Mouse (Mus musculus): ENCODE data around the gene Arhgef33.
"Not testable (repeated sequence)": the region's sequence is repeated elsewhere in the genome, so short reads cannot be mapped to it uniquely, and the experiment has no call there.

Arhgef33 gene

DNA sequence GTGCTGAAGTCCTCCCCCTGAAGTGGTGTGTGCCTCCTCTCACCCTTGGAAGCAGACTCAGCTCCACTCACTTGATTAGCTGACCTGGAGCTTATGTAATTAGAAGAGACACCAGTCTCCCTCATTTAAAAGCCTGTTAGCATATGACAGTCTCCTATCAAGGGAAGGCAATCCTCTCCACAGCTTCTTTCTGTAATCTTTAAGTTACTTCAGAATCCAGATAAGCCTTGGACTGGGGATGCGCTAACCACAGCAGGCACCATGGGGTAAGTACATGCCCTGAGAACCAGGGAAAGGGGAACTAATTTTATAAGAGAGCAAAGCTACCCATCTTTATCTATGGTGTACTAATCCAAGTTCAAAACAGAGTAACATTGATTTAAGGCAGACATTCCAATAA is at the start of gene Arhgef33:
TSS of gene Arhgef33 (plus strand) at position 157 of the 400 bp plus-strand sequence.
- no peak for DNase-seq (ENCODE audit: low read depth, low spot score)

DNA sequence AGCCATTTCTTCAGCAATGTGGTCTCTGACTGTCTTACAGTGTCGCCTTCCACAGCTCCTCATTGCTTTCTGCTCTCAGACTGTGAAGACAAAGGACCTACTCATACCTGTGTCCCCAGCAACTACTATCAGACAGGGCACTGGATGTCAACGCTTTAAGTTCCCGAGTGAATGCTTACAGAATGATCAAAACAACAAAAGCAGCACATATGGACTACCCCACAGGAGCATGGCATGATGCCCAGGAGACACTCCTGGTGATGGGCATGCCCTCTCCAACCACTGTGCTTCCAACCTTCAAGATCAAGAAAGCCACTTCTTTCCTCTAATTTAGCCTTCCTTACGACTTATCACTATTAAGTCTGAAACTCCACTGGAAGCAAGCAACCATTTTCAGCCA is 40.1 kb upstream of the Arhgef33 start:
- DNase-seq (ENCODE audit: low read depth, low spot score), result no peak

DNA sequence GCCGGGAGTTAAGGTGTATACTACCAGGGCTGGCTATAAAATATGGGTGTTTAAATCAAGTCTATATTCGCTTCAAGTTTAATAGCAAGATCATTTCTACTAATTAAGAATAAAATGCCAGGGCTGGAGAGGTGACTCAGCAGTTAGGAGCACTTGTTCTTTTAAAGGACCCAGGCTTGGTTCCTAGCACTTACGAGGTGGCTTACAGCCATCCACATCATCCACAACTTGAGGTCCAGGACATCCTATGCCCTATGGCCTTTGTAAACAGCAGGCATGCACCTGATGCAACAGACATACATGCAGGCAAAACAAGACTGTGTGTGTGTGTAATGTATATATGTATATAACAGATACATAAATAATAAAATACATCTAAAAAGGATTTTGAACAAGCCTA is 39.1 kb upstream of the Arhgef33 start:
- DNase-seq (ENCODE audit: low read depth, low spot score), result no peak

DNA sequence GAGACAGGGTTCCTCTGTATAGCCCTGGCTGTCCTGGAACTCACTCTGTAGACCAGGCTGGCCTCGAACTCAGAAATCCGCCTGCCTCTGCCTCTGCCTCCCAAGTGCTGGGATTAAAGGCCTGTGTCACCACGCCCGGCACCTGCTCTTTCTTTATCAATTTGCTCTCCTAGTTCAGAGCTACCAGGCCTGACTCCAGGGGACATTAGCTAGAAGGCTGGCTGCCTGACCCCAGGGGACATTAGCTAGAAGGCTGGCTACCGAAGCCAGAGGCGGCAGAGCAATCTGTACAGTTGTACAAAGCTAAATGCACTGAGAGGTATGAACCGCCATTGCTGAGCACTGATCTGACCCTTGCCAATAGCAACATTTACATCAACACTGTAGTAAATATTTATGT is 36.6 kb upstream of the Arhgef33 start:
- not testable (repeated sequence) for DNase-seq (ENCODE audit: low read depth, low spot score)

DNA sequence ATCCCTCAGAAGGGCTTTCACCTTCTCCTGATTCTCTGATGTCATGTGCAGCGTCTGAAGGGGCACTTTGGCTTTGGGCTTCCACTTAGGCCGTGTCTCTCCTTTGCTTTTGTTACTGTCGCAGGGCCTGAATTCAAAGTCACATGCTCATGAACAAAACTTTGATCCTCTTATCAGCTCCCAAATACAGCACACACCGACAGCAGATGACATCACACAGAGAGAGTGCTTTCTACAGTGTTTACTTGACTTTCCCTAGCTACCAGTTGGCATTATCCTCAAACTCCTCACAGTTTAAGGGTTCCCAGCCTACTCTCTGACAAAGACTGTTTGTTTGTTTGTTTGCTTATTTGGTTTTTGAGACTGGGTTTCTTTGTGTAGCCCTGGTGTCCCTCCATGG is 29.0 kb upstream of the Arhgef33 start:
- DNase-seq (ENCODE audit: low read depth, low spot score), result no peak

DNA sequence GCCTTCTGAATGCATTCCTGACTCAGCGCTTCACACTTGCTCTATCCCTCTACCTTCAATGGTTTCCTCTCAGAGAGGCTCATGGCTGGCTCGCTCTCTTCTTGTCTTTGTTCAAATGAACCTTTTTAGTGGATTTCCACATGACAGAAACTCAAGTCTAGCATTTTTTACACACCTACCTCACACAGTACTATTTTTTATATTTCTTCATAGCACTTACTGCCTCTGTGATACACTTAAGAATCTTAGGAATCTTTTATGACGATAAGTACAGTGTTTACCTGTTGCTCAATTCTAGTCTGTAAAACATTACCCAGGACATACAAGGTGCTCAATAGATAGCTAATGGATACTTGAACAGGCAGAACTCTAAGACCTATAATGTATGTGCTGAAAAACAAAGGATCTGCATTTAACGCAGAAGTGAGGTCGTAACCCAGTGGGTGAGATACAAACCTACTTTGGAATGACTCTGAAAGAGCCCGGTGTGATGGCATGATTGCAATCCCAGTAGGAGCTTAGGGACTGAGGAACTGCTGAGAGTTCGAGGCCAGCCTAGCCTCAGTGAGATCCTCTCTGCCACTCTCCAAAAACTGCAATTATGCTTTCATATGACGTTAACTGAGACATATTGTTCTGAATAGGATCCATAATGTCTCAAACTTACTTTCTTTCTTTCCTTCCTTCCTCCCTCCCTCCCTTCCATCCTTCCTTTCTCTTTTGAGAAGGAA is 27.7 kb upstream of the Arhgef33 start:
- no peak for DNase-seq (ENCODE audit: low read depth, low spot score)

DNA sequence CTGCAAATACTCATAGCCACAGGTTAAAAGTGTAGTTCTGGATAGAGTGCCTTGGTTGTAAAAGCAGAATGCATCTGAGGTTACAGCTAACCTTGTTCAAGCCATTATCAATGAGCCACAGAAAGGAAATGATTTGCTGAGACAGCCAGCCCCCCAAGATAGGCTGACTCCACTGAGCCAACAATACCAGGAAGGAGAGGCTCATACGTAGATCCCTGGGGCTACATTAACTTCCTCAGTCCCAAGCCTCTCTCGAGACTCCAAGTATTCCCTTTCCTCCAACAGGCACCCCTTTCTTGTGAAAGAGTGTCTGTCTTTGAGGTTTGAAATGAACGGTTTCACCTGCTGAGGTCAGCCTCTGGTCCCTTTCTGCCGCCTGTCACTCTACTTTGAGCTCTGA is 22.8 kb upstream of the Arhgef33 start:
- no peak for DNase-seq (ENCODE audit: low read depth, low spot score)

DNA sequence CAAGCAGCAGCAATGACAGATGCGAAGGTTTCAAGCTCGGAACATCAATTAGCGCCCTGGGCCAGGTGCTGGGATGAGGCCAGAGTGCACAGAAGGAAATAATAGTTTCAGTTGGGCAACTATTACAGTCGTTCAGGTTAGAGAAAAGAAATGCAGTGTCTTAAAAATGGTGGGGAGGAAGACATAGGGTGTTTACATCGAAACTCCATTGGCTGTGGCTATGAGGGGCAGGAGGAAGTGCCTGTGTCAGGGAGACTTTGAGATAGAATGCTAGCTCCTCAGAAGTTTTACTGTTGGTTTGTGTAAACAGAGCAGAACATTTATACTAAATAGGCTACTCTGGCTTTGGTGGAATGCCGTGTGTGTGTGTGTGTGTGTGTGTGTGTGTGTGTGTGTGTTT is 19.2 kb upstream of the Arhgef33 start:
- DNase-seq (ENCODE audit: low read depth, low spot score), result no peak

DNA sequence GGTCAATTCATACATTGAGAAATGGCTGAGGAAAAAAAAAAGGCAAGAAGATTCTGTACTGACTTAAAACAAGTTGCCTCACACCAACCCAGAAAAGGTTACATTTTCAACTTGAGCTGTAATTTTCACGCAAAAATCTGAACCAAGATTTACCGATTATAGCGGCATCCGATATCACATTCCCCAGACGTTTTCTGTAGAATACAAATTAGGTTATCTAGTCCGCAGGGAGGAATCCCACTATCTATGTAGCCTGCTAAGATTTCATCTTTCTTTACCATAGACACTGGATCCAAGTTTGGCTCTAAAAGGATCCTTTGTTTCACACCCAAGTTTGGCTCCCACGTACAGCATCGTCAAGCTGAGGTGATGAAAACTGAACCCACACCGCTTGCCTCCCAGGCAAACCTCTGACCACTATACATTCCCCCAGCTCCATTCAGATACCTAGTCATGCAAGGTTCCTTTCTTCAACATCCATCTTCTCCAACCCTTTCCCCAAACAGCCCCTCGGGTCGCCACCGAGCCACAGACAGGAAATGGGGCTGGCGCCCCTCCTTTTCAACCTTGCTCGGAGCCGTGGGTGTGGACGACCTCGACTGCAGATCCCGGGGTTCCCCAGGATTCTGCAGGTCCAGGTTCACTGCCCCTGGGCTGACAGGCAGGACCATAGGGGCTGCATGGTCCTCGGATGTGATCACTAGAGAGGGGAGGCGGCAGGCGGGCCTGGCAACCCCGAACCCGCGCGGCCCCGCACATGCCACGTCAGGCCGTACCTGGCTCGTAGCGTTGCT is 17.7 kb upstream of the Arhgef33 start:
- DNase-seq (ENCODE audit: low read depth, low spot score), result no peak

DNA sequence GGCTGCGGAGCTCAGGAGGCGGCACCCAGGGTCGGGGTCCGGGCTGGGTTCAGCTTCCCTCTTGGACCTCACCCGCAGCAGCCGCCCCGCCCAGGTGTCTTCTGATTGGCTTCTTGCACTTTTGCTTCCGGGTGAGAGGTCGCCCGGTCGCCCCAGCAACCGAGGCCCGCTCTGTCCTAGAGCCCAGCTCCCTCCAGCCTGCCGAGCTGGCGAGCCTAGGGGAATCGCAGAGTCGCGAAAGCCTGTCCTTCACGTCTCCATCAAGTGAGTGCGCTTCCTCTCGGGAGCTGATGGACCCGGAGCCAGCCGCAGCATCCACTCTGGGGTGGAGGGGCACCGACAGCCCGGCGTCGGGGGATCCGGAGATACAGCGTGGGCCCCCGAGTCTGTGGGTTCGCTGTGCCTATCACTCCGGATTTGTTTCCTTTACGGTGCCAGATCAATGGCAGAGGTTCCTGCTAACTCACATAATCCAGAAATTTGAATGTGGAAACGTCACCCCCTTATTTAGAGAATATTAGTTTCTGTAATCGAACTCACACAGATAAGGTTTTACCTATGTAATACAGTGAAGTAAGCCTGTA is 17.0 kb upstream of the Arhgef33 start, which contains the start of the genes Morn2 and Dhx57:
TSS of gene Morn2 (plus strand) at position 130 of the 584 bp plus-strand sequence.
TSS of gene Dhx57 (minus strand) at position 403 of the 584 bp plus-strand sequence.
- DNase-seq (ENCODE audit: low read depth, low spot score), result peak; percentile 94

DNA sequence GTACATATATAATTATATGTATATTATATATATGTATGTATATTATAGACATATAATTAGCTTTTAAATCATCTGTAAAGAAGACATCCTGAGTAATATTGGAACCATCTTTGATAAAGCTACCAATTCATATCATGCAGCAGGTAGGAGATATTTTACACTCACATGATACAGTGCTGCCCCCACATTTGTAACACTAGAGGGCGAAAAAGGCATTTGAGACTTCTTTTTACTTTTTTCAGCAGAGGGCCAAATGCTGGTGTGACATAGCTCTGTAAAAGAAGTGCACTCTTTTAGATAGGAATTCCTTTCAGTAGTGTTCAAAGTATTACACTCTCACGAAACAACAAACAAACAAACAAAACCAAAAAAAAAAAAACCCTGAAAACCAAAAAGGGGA is 16.1 kb upstream of the Arhgef33 start:
- DNase-seq (ENCODE audit: low read depth, low spot score), result no peak

DNA sequence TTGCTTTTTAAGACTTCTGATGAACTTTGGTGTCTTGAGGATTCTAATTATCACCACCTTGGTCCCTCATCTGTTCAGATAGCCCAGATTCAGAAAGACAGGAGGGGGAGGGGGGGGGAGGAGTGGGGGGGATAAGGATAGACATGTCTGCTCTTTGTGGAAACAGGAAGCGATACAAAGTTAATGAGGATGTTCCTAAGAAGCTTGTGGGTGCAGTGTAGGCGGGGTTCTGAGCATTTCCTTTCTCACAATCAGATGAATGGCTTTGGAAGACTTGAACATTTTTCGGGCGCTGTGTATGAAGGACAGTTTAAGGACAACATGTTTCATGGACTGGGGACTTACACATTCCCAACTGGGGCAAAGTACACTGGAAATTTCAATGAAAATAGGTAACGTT is 11.9 kb upstream of the Arhgef33 start:
- no peak for DNase-seq (ENCODE audit: low read depth, low spot score)

DNA sequence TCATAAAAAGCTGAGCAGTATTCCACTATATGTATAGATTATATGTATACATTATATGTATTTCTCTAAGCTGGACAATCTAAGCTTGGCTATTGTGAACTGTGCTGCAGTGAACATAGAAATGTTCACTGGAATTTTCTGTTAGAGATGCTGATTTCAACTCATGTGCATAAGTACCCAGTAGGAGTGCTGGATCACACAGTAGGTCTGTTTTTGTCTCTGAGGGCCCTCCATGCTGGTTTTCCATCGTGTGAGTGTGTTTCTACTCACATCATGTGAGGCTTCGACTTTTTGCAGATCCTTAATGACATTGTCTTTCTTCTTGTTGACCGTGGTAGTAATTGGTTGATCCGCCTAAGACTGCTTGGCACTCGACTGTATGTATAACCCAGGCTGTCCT is 8.4 kb upstream of the Arhgef33 start:
- DNase-seq (ENCODE audit: low read depth, low spot score), result no peak

DNA sequence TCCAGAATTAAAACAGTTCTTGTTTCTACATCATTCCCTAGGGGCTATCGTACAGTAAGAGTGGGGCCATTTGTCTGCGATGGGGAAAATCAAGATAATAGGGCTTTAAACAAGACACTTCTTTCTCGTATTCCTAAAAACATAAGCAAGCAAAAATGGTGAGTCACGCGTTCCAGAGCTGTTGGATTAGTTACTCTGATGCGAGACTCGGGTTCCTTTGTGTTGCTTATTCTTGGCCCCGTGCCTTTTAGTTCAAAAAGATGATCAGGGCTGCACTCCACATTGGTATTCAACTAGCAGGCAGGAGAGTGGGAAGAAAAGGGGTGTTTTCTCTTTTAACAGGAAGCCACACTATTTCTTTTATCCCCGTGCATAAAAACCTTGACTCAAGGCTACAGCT is 4.6 kb downstream of the Arhgef33 start:
- DNase-seq (ENCODE audit: low read depth, low spot score), result no peak

DNA sequence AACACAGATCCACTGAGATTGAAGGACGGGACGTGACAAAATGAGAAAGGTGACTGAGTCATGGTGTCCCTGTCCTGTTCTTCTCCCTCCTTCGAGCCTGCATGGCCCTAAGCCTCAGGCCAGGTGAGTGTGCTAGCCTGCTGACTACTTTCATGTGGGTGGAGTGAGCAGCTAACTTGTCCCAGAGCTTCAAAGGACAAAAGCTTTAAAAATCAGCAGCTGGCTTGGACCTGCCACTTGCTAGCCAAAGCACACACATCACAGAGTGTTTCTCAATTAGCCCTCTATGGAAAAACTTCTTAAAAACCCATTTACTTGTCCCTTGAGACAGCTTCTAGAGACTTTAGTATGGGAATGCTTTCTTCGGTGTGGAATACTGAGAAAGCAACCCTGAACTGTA is 5.2 kb downstream of the Arhgef33 start:
- no peak for DNase-seq (ENCODE audit: low read depth, low spot score)

DNA sequence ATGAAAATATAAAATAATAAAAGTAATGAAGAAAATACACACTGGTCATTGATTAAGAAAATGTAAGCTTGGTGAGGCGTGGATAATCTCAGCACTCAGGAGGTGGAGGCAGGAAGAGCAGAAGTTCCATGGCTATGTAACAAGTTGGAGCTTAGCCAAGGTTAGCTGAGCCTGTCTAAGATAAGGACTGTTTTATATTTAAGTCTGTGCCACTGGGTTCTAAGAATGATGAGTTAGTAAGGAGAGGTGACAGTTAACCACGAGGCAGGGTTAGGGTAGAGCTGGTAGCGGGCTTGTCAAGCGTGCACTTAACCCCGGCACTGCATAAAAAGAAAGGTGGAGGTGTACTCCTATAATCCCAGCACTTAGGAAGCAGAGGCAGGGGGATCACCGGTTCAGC is 15.0 kb downstream of the Arhgef33 start:
- DNase-seq (ENCODE audit: low read depth, low spot score), result no peak

DNA sequence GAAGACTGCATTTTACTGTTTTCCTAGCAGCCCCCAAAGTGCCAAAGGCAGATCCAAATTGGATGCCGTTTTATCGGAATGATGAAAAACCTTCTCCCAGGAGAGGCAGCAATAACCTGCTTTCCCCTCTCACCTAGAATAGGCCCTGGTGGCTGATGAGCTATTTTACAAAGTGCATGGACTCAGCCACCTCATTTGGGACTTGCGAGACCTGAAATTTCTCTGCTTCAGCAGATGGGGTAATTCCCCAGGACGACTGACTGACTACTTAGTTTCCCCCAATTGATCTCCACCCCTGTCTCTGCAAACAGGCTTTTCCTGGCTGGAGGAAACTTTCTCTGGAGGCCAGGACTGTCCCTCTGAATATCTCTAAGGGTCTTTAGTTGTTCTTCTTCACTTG is 15.8 kb downstream of the Arhgef33 start:
- DNase-seq (ENCODE audit: low read depth, low spot score), result no peak

DNA sequence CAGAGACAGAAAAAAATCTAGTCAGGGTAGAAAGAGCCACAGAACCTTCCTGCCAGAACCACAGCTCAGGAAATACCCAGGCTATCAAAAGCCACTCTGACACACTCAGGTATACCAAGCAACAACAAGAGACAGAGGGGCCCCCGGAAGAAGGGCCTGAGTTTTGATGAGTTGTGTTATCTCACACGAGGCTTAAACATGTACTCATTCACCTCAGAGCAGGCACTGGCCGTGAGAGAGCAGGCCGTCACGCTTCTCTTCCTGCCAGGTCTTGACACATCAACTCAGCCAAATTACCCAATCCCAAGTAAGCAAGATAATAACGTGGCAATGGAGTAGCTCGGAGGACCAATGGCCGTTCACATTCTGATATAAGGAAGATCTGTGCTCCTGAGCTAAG is 16.5 kb downstream of the Arhgef33 start:
- no peak for DNase-seq (ENCODE audit: low read depth, low spot score)

DNA sequence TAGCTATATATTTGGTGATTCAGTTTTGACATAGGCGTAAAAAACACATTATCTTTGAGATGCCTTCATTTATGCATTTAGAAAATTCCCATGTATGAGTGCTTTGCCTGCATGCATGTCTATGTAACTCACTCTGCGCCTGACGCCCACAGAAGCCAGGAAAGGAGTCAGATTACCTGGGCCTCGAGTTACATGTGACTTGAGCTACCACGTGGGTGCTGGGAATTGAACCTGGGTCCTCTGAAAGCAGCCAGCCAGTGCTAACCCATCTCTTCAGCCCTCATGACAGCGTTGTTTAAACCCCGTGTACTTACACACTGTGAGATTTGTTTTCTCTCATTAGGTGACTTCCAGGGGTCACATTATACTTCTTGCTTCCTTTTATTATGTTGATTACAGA is 17.3 kb downstream of the Arhgef33 start:
- DNase-seq (ENCODE audit: low read depth, low spot score), result no peak

DNA sequence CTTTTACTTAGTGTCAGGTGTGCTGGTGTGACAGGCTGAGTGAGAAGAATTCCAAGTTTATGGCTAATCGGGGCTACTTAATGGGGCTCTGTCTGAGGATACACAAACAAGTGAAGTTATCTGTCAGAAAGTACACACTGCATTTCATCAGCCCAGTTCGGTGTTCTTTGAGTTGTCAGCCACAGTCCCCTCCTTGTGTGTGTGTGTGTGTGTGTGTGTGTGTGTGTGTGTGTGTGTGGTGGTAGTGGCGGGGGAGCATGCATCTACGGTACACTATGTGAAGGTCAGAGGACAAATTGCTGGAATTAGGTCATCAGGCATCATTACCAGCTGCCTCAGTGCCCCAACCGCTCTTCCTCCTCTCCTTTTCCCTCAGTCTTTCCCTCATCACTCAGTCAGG is 18.2 kb downstream of the Arhgef33 start:
- no peak for DNase-seq (ENCODE audit: low read depth, low spot score)

DNA sequence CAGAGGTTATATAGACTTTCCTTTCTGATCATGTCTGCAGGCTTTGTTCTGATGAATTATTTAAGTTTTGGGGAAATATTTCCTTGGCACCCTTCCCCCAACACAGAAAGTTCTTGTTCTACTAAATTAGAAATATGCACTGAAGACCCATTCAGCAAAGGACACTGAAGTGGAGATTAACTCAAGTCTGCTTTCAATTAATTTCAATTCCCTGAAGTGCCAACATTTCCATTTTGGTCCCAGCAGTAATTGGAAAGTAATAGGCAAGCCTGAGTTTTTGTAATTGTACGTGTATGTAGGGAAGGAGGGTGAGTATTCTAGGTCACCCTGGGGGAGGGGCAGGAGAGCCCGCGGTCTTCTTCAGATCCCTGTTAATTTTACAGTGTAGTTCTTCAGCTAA is 19.2 kb downstream of the Arhgef33 start:
- no peak for DNase-seq (ENCODE audit: low read depth, low spot score)

DNA sequence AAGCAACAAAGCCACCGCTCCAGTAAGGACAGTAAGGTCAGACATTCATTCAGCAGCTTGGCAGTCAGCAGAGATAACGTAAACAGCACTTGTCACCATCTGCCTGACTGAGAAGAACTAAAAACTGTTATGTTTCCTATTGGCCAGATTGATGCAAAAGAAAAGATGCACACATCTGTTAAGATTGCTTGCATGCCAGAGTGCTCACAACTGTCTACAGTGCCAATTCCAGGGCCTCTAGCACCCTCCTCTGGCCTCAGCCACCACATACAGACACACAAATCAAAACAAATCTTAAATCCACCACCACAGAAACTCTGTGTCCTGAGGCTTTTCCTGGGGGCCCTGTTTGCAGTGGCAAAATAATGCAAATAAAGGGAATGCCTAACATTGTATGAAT is 25.2 kb downstream of the Arhgef33 start:
- no peak for DNase-seq (ENCODE audit: low read depth, low spot score)

DNA sequence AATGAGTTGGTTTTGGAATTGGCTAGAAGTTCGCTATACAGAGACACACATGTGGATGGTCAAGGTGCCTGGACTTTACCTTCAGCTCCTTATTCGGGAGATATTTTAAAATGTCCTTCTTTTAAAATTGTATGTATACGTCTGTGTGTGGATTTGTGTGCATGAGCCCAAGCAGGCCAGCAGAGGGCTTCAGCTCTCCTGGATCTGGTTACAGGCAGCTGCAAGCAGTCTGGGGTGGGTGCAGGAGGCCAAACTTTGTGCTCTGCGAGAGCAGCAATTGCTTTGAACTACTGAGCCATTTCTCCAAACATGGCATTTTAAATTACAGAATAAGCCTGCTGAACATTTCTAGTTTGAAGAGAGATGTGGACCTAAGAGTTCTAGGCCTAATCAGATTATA is 38.1 kb downstream of the Arhgef33 start:
- DNase-seq (ENCODE audit: low read depth, low spot score), result no peak
